Mouse (Mus musculus) neural tube, embryonic 14.5 days (tissue): ENCODE data around the gene Zc3h10. TPM values are rescaled to one million over a fixed set of nuclear protein-coding genes. Genes with fewer than 3 reads are reported as not detected.
"Not testable (repeated sequence)": the region's sequence is repeated elsewhere in the genome, so short reads cannot be mapped to it uniquely, and the experiment has no call there.

Experiments used
- ATAC-seq: fragments of 200-750 bp; cut with Nextera tagmentation; 2 replicates; pipeline ENCODE4 v1.8.0; 2017; ENCODE audit warnings: low read depth, mild to moderate bottlenecking, moderate TSS enrichment, moderate library complexity
- H3K27ac ChIP-seq: fragments of 300-500 bp; sonication (generic); 2 replicates; pipeline ENCODE4 v1.5.1; 2014; ENCODE audit warnings: low read depth, mild to moderate bottlenecking, control low read depth, low read length, moderate library complexity, mixed read lengths
- H3K27me3 ChIP-seq: fragments of 300-500 bp; sonication (generic); 2 replicates; pipeline ENCODE4 v1.6.1; 2014; ENCODE audit warnings: low read length; ENCODE audit not compliant: control insufficient read depth, insufficient read depth
- H3K36me3 ChIP-seq: fragments of 300-500 bp; sonication (generic); 2 replicates; pipeline ENCODE4 v1.6.1; 2014; ENCODE audit warnings: low read length, mixed read lengths; ENCODE audit not compliant: control insufficient read depth, insufficient read depth
- H3K4me1 ChIP-seq: fragments of 300-500 bp; sonication (generic); 2 replicates; pipeline ENCODE4 v1.6.1; 2014; ENCODE audit warnings: low read length; ENCODE audit not compliant: control insufficient read depth, insufficient read depth
- H3K4me2 ChIP-seq: fragments of 300-500 bp; sonication (generic); 2 replicates; pipeline ENCODE4 v1.6.1; 2014; ENCODE audit warnings: mild to moderate bottlenecking, low read depth, low read length, control low read depth
- H3K4me3 ChIP-seq: fragments of 300-500 bp; sonication (generic); 2 replicates; pipeline ENCODE4 v1.5.1; 2014; ENCODE audit warnings: low read depth, low read length, control low read depth, mixed read lengths
- H3K9ac ChIP-seq: fragments of 300-500 bp; sonication (generic); replicated peaks from 2 replicates; pipeline ENCODE4 v1.6.1; 2014; ENCODE audit warnings: low read depth, mild to moderate bottlenecking, control low read depth, low read length, mixed read lengths
- H3K9me3 ChIP-seq: fragments of 300-500 bp; sonication (generic); 2 replicates; pipeline ENCODE4 v1.6.1; 2016; ENCODE audit warnings: low read length; ENCODE audit not compliant: control insufficient read depth
- WGBS: fragments of 180-500 bp; shearing (Covaris S2); extraction: QIAGEN DNeasy Blood & Tissue Kit; methylation state at CpG from one replicate; pipeline ENCODE4 v1.1.7; 2014; 5-methylcytosine and 5-hydroxymethylcytosine counted together
- polyA plus RNA-seq: library from polyadenylated mRNA; unstranded; fragments of >200 nt; fragmentation: Nextera tagmentation; extraction: Ambion mirVana; gene quantifications from 2 replicates; pipeline ENCODE4 v1.2.1, GENCODE M21; 2014

Gene Zc3h10
- polyA plus RNA-seq, 1 experiment from 2014 or later: 11.7 TPM

- Histone ChIP-seq H3K4me1 (no peaks in the 10 kb centered on the region), H3K27me3 (no peaks in the 10 kb centered on the region), H3K4me3 (no peak overlapping the region), H3K9me3 (no peaks in the 10 kb centered on the region), H3K9ac (no peak overlapping the region), H3K36me3 (peaks cover 17% of the 10 kb centered on the region; the same call in 1 of the 2 replicates), H3K27ac (no peak overlapping the region), H3K4me2 (no peak overlapping the region)
- no peak for ATAC-seq
- 88% methylated on average over 4 of the region's 4 CpGs for WGBS
These were observed 37.7 kb downstream of the Zc3h10 start for GRCm38 (mm10) chr10:128509831-128510230.

DNA sequence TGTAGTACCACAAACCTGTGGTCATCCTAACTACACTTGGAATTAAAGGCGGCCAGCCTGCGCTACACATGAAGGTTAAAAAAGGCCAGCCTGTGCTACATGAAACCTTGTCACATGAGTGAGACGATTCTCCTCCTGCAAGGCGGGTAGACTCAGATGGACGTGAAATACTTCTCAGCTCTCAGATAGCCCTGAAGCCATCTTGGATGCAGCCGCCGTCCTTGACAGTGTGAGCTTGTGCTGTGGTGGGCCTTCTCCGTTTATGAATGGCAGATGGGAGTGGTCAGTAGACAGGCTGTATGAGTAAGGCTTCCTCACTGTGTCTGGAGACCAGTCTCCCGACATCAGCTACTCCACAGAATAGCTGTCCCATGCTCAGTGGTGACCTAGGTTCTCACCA, 38.4 kb downstream of the Zc3h10 start:
- Histone ChIP-seq H3K4me2 (no peak overlapping the region), H3K9me3 (no peaks in the 10 kb centered on the region), H3K27ac (no peak overlapping the region), H3K27me3 (no peaks in the 10 kb centered on the region), H3K36me3 (peaks cover 17% of the 10 kb centered on the region; the same call in 1 of the 2 replicates), H3K4me1 (no peaks in the 10 kb centered on the region), H3K4me3 (no peak overlapping the region), H3K9ac (no peak overlapping the region)
- WGBS: 91% methylated on average over 9 of the region's 9 CpGs
- ATAC-seq: no peak

DNA sequence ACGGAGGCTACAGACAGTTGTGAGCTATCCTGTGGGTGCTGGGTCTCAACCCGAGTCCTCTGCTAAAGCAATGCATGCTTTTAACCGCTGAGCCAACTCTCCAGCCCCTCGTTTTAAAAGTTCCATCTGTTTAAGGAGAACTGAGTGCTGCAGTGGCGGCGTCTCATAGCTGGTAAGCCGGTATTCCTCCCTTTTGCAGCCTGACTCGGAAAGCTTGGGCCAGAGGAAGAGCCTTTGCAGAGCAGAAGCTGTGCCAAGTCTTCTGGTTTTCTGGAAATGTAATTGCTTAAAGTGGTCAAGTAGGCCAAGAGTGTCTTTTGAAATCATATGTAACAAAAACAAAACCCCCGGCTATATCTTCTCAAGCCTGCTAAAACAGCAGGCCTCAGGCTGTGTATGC, 39.3 kb downstream of the Zc3h10 start:
- no peak overlapping the region for H3K27ac ChIP-seq
- no peaks in the 10 kb centered on the region for H3K4me1 ChIP-seq
- peaks cover 17% of the 10 kb centered on the region; the same call in 1 of the 2 replicates for H3K36me3 ChIP-seq

GRCm38 (mm10) chr10:128505974-128506373, 41.6 kb downstream of the Zc3h10 start:
- Histone ChIP-seq H3K27ac (no peak overlapping the region), H3K4me1 (no peaks in the 10 kb centered on the region), H3K27me3 (no peaks in the 10 kb centered on the region), H3K9me3 (no peaks in the 10 kb centered on the region), H3K4me3 (no peak overlapping the region), H3K4me2 (no peak overlapping the region), H3K9ac (no peak overlapping the region), H3K36me3 (peaks cover 8% of the 10 kb centered on the region; the same call in 1 of the 2 replicates)
- WGBS: 95% methylated on average over 14 of the region's 14 CpGs
- no peak for ATAC-seq

More for the DNA sequence above, 39.3 kb downstream of the Zc3h10 start:
- no peaks in the 10 kb centered on the region for H3K9me3 ChIP-seq
- no peak for ATAC-seq
- no peaks in the 10 kb centered on the region for H3K27me3 ChIP-seq
- no peak overlapping the region for H3K4me2 ChIP-seq
- WGBS: 86% methylated on average over 9 of the region's 9 CpGs
- no peak overlapping the region for H3K9ac ChIP-seq
- H3K4me3 ChIP-seq: no peak overlapping the region

GRCm38 (mm10) chr10:128505371-128505667, 42.3 kb downstream of the Zc3h10 start:
- H3K27ac ChIP-seq, H3K4me2 ChIP-seq, H3K9me3 ChIP-seq, ATAC-seq, H3K27me3 ChIP-seq, H3K36me3 ChIP-seq, H3K4me3 ChIP-seq, H3K4me1 ChIP-seq, H3K9ac ChIP-seq: not testable (repeated sequence)
- 83% methylated on average over 5 of the region's 5 CpGs for WGBS

GRCm38 (mm10) chr10:128504641-128505370, 42.8 kb downstream of the Zc3h10 start:
- Histone ChIP-seq H3K27me3 (no peaks in the 10 kb centered on the region), H3K27ac (no peak overlapping the region), H3K9ac (no peak overlapping the region), H3K9me3 (no peaks in the 10 kb centered on the region), H3K36me3 (0 out of 2 replicates have a peak, but pooled peaks cover 4% of the 10 kb centered on the region), H3K4me2 (no peak overlapping the region), H3K4me3 (no peak overlapping the region), H3K4me1 (no peaks in the 10 kb centered on the region)
- ATAC-seq: no peak
- 80% methylated on average over 9 of the region's 9 CpGs for WGBS

- Histone ChIP-seq H3K4me2 (no peak overlapping the region), H3K4me1 (peaks cover 6% of the 10 kb centered on the region; the same call in 1 of the 2 replicates), H3K9ac (no peak overlapping the region), H3K27me3 (no peaks in the 10 kb centered on the region), H3K36me3 (no peaks in the 10 kb centered on the region), H3K9me3 (no peaks in the 10 kb centered on the region), H3K4me3 (no peak overlapping the region), H3K27ac (no peak overlapping the region)
- WGBS: 91% methylated on average over 3 of the region's 3 CpGs
- ATAC-seq: no peak
These were observed 43.6 kb downstream of the Zc3h10 start for GRCm38 (mm10) chr10:128504012-128504411.

- Histone ChIP-seq H3K4me3 (no peak overlapping the region), H3K27ac (no peak overlapping the region), H3K27me3 (no peaks in the 10 kb centered on the region), H3K9ac (no peak overlapping the region), H3K9me3 (no peaks in the 10 kb centered on the region), H3K4me2 (no peak overlapping the region), H3K4me1 (peaks cover 6% of the 10 kb centered on the region; the same call in 1 of the 2 replicates), H3K36me3 (no peaks in the 10 kb centered on the region)
- ATAC-seq: no peak
- 72% methylated on average over 8 of the region's 8 CpGs for WGBS
These were observed 44.0 kb downstream of the Zc3h10 start for GRCm38 (mm10) chr10:128503532-128503931.

- no peak overlapping the region for H3K4me3 ChIP-seq
- H3K9ac ChIP-seq: no peak overlapping the region
- no peaks in the 10 kb centered on the region for H3K36me3 ChIP-seq
- peaks cover 6% of the 10 kb centered on the region; the same call in 1 of the 2 replicates for H3K4me1 ChIP-seq
- no peak for ATAC-seq
- H3K27me3 ChIP-seq: no peaks in the 10 kb centered on the region
- H3K9me3 ChIP-seq: no peaks in the 10 kb centered on the region
- no peak overlapping the region for H3K4me2 ChIP-seq
- WGBS: 85% methylated on average over 5 of the region's 5 CpGs
- H3K27ac ChIP-seq: no peak overlapping the region
These were observed 45.2 kb downstream of the Zc3h10 start for GRCm38 (mm10) chr10:128502341-128502740.
